Mouse (Mus musculus) heart, postnatal 0 days (tissue): ENCODE results near the gene D630003M21Rik.

Experiments used
- CTCF ChIP-seq: IDR thresholded peaks from 2 replicates; pipeline ENCODE4 v1.5.1; 2016; ENCODE audit warnings: antibody characterized with exemption, control low read depth, low read depth
- EP300 ChIP-seq: IDR thresholded peaks from 2 replicates; pipeline ENCODE4 v1.6.1; 2016; ENCODE audit warnings: antibody characterized with exemption, low read depth

DNA sequence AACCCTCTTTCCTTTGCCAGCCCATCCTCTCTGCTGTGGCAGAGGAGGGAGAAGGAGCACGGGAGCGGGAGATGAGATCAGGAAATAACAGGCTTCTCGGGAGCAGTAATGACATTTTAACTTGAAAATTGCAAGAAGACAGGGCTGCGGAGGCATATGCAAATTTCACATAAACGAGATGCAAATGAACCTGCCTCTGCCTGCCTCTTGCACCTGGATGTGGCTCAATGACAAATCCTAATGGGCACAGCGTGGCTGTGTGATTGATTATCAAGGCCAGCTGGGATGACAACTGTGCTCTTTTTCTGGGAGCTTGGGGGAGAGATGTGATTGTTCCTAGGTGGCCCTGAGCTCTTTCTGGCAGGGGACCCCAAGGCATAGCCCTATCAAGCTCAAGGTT is 47.1 kb downstream of the D630003M21Rik start:
- TF ChIP-seq CTCF (no peak), EP300 (no peak)
